Mouse (Mus musculus): ENCODE results near the gene Slc35f3.

- TF ChIP-seq CTCF (IDR thresholded peaks at IDR 0.05; ENCODE audit: low read depth, low read length) = no peak
- TF ChIP-seq POLR2A (IDR thresholded peaks at IDR 0.05; ENCODE audit: borderline replicate concordance, low read depth, low read length) = no peak
These were observed 83.9 kb downstream of the Slc35f3 start for GRCm38 (mm10) chr8:126382216-126382615.
